Mouse (Mus musculus) olfactory bulb, adult 2 months (tissue): ENCODE measurements around the gene Miip. TPM values are rescaled to one million over a fixed set of nuclear protein-coding genes. Genes with fewer than 3 reads are reported as not detected.

Experiments used
- H3K27ac ChIP-seq: fragments of 200-500 bp; 2 replicates; pipeline ENCODE4 v1.5.1; 2012; ENCODE audit warnings: low read depth, low read length; ENCODE audit not compliant: insufficient read depth
- H3K4me1 ChIP-seq: fragments of 200-500 bp; 2 replicates; pipeline ENCODE4 v1.6.1; 2012; ENCODE audit warnings: low read length; ENCODE audit not compliant: control insufficient read depth, insufficient read depth
- H3K4me3 ChIP-seq: fragments of 200-500 bp; 2 replicates; pipeline ENCODE4 v1.5.1; 2012; ENCODE audit warnings: mild to moderate bottlenecking, low read depth, low read length, moderate library complexity; ENCODE audit not compliant: insufficient read depth
- CTCF ChIP-seq: fragments of 200-500 bp; IDR thresholded peaks from 2 replicates; pipeline ENCODE4 v1.5.1; 2012; ENCODE audit warnings: low read depth, mild to moderate bottlenecking, low read length, moderate library complexity; ENCODE audit not compliant: insufficient read depth
- POLR2A ChIP-seq: fragments of 200-500 bp; IDR thresholded peaks from 2 replicates; pipeline ENCODE4 v1.6.1; 2012; ENCODE audit warnings: mild to moderate bottlenecking, low read depth, low read length, moderate library complexity; ENCODE audit not compliant: insufficient read depth
- WGBS: fragments of 180-500 bp; shearing (Covaris S2); methylation state at CpG from one replicate; pipeline ENCODE4 v1.1.7; 2018; 5-methylcytosine and 5-hydroxymethylcytosine counted together
- polyA plus RNA-seq: library from polyadenylated mRNA; stranded (reverse); fragments of >200 nt; gene quantifications from 2 replicates; pipeline ENCODE4 v1.2.4, GENCODE M21; 2012; ENCODE audit warnings: low replicate concordance; ENCODE audit not compliant: missing spikeins, insufficient read depth, insufficient read length

Gene Miip
- polyA plus RNA-seq, 1 experiment, result not detected

DNA sequence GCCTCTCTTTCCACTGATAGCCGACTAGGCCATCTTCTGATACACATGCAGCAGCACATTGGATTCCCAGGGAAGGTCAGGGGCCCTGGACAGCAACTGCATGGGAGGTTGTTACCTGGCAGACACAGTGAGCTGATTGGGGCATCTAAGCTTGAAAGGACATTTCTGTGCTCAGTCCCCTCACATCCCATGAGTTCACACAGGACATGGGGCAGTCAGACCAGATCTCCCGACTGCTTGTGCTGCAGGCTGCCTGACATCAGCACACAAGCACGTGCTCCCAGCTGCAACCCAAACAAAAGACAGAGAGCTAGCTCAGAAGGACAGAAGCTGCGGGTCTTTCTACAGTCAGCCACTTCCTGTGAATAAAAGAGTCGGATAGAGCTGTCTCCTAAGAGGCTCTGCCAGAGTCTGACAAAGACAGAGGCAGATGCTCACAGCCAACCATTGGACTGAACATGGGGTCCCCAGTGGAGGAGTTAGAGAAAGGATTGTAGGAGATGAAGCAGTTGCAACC lies 55.3 kb downstream of the Miip start:
- WGBS, result 36% methylated on average over 5 of the region's 5 CpGs
- Histone ChIP-seq H3K4me1 (peaks cover 3% of the 10 kb centered on the region), H3K4me3 (no peak overlapping the region), H3K27ac (no peak overlapping the region)
- no peak for TF ChIP-seq POLR2A
- no peak for TF ChIP-seq CTCF

Other genes starting within 250 kb of the Miip start
- not detected in 2 replicates for gene Zfp979, start 226.3 kb downstream of the Miip start, polyA plus RNA-seq
- gene Zfp534, start 166.3 kb downstream of the Miip start, polyA plus RNA-seq, result not detected in 2 replicates
- gene Zfp984, start 59.0 kb downstream of the Miip start, polyA plus RNA-seq, result not detected in 2 replicates
- not detected in 2 replicates for gene Zfp933, start 20.4 kb downstream of the Miip start, polyA plus RNA-seq
- gene Fv1, start 163 bp upstream of the Miip start, polyA plus RNA-seq, result not detected in 2 replicates
- gene Mfn2, start 35.9 kb upstream of the Miip start, polyA plus RNA-seq, result not detected in 2 replicates
- gene Plod1, start 68.0 kb upstream of the Miip start, polyA plus RNA-seq, result not detected in 2 replicates
- not detected in 2 replicates for gene 2510039O18Rik, start 72.1 kb upstream of the Miip start, polyA plus RNA-seq
- gene Nppb, start 117.0 kb upstream of the Miip start, polyA plus RNA-seq, result not detected in 2 replicates
- gene Nppa, start 131.9 kb upstream of the Miip start, polyA plus RNA-seq, result not detected in 2 replicates
- gene Clcn6, start 170.0 kb upstream of the Miip start, polyA plus RNA-seq, result not detected in 2 replicates
- not detected in 2 replicates for gene Mthfr, start 170.3 kb upstream of the Miip start, polyA plus RNA-seq
- not detected in 2 replicates for gene Agtrap, start 219.2 kb upstream of the Miip start, polyA plus RNA-seq